Mouse (Mus musculus) intestine, postnatal 0 days (tissue): ENCODE results near the gene Rin1. TPM values are rescaled to one million over a fixed set of nuclear protein-coding genes. Genes with fewer than 3 reads are reported as not detected.

Source experiments
- ATAC-seq: fragments of 200-750 bp; cut with Nextera tagmentation; 2 replicates; pipeline ENCODE4 v1.8.0; 2017; ENCODE audit warnings: mild to moderate bottlenecking, moderate TSS enrichment, moderate library complexity
- H3K27ac ChIP-seq: fragments of 300-500 bp; sonication (generic); 2 replicates; pipeline ENCODE4 v1.5.1; 2014; ENCODE audit warnings: mild to moderate bottlenecking, low read depth, low read length, moderate library complexity
- H3K27me3 ChIP-seq: fragments of 300-500 bp; sonication (generic); replicated peaks from 2 replicates; pipeline ENCODE4 v1.6.1; 2014; ENCODE audit warnings: low read length, mixed read lengths; ENCODE audit not compliant: control insufficient read depth, insufficient read depth
- H3K36me3 ChIP-seq: fragments of 300-500 bp; sonication (generic); 2 replicates; pipeline ENCODE4 v1.6.1; 2014; ENCODE audit warnings: mild to moderate bottlenecking, moderate library complexity; ENCODE audit not compliant: control insufficient read depth, insufficient read depth
- H3K4me1 ChIP-seq: fragments of 300-500 bp; sonication (generic); replicated peaks from 2 replicates; pipeline ENCODE4 v1.6.1; 2014; ENCODE audit warnings: antibody characterized with exemption, low read length, mixed read lengths; ENCODE audit not compliant: control insufficient read depth, insufficient read depth
- H3K4me2 ChIP-seq: fragments of 300-500 bp; sonication (generic); replicated peaks from 2 replicates; pipeline ENCODE4 v1.6.1; 2014; ENCODE audit warnings: low read depth, mild to moderate bottlenecking, moderate library complexity
- H3K4me3 ChIP-seq: fragments of 300-500 bp; sonication (generic); 2 replicates; pipeline ENCODE4 v1.5.1; 2014; ENCODE audit warnings: low read depth, low read length
- H3K9ac ChIP-seq: fragments of 300-500 bp; sonication (generic); 2 replicates; pipeline ENCODE4 v1.6.1; 2014; ENCODE audit warnings: mild to moderate bottlenecking, low read depth, low read length
- H3K9me3 ChIP-seq: fragments of 300-500 bp; sonication (generic); 2 replicates; pipeline ENCODE4 v1.6.1; 2016; ENCODE audit warnings: mixed run types; ENCODE audit not compliant: control insufficient read depth
- CTCF ChIP-seq: sonication (generic); IDR thresholded peaks from 2 replicates; pipeline ENCODE4 v1.5.1; 2016; ENCODE audit warnings: low read depth, mild to moderate bottlenecking, control low read depth, antibody characterized with exemption, moderate library complexity
- WGBS: fragments of 180-500 bp; shearing (Covaris S2); extraction: QIAGEN DNeasy Blood & Tissue Kit; methylation state at CpG from one replicate; pipeline ENCODE4 v1.1.7; 2014; 5-methylcytosine and 5-hydroxymethylcytosine counted together
- polyA plus RNA-seq: library from polyadenylated mRNA; unstranded; fragments of >200 nt; fragmentation: Nextera tagmentation; extraction: Ambion mirVana; gene quantifications from 2 replicates; pipeline ENCODE4 v1.2.1, GENCODE M21; 2015

Gene Rin1
- polyA plus RNA-seq, 1 experiment from 2014 or later, result 0.77 TPM

- no peaks in the 10 kb centered on the region for H3K9me3 ChIP-seq
- H3K27ac ChIP-seq, result no peak overlapping the region
- peaks cover 27% of the 10 kb centered on the region for H3K36me3 ChIP-seq
- TF ChIP-seq CTCF, result no peak
- no peak overlapping the region for H3K9ac ChIP-seq
- no peaks in the 10 kb centered on the region for H3K27me3 ChIP-seq
- 0 out of 2 replicates have a peak overlapping the region, but pooled peaks have one; percentile 34 for H3K4me3 ChIP-seq
- no peaks in the 10 kb centered on the region for H3K4me1 ChIP-seq
- no peak for ATAC-seq
- 67% methylated on average over 3 of the region's 3 CpGs for WGBS
- peak overlapping the region; percentile 60 for H3K4me2 ChIP-seq
Measured at GRCm38 (mm10) chr19:5051515-5051914, 1.2 kb downstream of the Rin1 start.

- no peak overlapping the region for H3K27ac ChIP-seq
- H3K27me3 ChIP-seq, result no peaks in the 10 kb centered on the region
- no peak for TF ChIP-seq CTCF
- H3K4me1 ChIP-seq, result no peaks in the 10 kb centered on the region
- WGBS, result 57% methylated on average over 24 of the region's 25 CpGs
- no peak overlapping the region for H3K9ac ChIP-seq
- no peak overlapping the region for H3K4me3 ChIP-seq
- no peaks in the 10 kb centered on the region for H3K9me3 ChIP-seq
- peaks cover 20% of the 10 kb centered on the region for H3K36me3 ChIP-seq
- no peak for ATAC-seq
- H3K4me2 ChIP-seq, result no peak overlapping the region
Measured at GRCm38 (mm10) chr19:5052166-5052822, 2.0 kb downstream of the Rin1 start.

GRCm38 (mm10) chr19:5052853-5053252, 2.6 kb downstream of the Rin1 start:
- Histone ChIP-seq H3K27ac (no peak overlapping the region), H3K36me3 (peaks cover 14% of the 10 kb centered on the region), H3K9ac (no peak overlapping the region), H3K4me3 (no peak overlapping the region), H3K4me1 (no peaks in the 10 kb centered on the region), H3K9me3 (no peaks in the 10 kb centered on the region), H3K27me3 (no peaks in the 10 kb centered on the region), H3K4me2 (no peak overlapping the region)
- no peak for TF ChIP-seq CTCF
- ATAC-seq, result no peak
- WGBS, result 80% methylated on average over 17 of the region's 17 CpGs

- no peak overlapping the region for H3K27ac ChIP-seq
- H3K4me2 ChIP-seq, result no peak overlapping the region
- 22% methylated on average over 9 of the region's 9 CpGs for WGBS
- peak; percentile 88 for TF ChIP-seq CTCF
- H3K4me1 ChIP-seq, result no peaks in the 10 kb centered on the region
- H3K4me3 ChIP-seq, result no peak overlapping the region
- H3K27me3 ChIP-seq, result no peaks in the 10 kb centered on the region
- H3K36me3 ChIP-seq, result peaks cover 5% of the 10 kb centered on the region
- H3K9ac ChIP-seq, result no peak overlapping the region; the same call in 1 of the 2 replicates
- no peaks in the 10 kb centered on the region for H3K9me3 ChIP-seq
- peak; percentile 34 for ATAC-seq
Measured at GRCm38 (mm10) chr19:5053909-5054308, 3.6 kb downstream of the Rin1 start.

- Histone ChIP-seq H3K27ac (no peak overlapping the region), H3K27me3 (no peaks in the 10 kb centered on the region), H3K9ac (no peak overlapping the region), H3K4me3 (no peak overlapping the region), H3K36me3 (no peaks in the 10 kb centered on the region), H3K9me3 (no peaks in the 10 kb centered on the region), H3K4me1 (no peaks in the 10 kb centered on the region), H3K4me2 (no peak overlapping the region)
- WGBS, result 16% methylated on average over 6 of the region's 6 CpGs
- ATAC-seq, result no peak
- TF ChIP-seq CTCF, result peak; percentile 80
Measured at GRCm38 (mm10) chr19:5056251-5056650, 6.0 kb downstream of the Rin1 start.

- H3K9ac ChIP-seq, result no peak overlapping the region
- no peaks in the 10 kb centered on the region; the same call in 1 of the 2 replicates for H3K27me3 ChIP-seq
- H3K4me2 ChIP-seq, result no peak overlapping the region; the same call in 1 of the 2 replicates
- no peak for ATAC-seq
- H3K36me3 ChIP-seq, result no peaks in the 10 kb centered on the region
- H3K27ac ChIP-seq, result no peak overlapping the region
- no peaks in the 10 kb centered on the region for H3K4me1 ChIP-seq
- TF ChIP-seq CTCF, result no peak
- WGBS, result 26% methylated on average over 16 of the region's 16 CpGs
- H3K9me3 ChIP-seq, result no peaks in the 10 kb centered on the region
- H3K4me3 ChIP-seq, result no peak overlapping the region
Measured at GRCm38 (mm10) chr19:5057876-5058775, 7.8 kb downstream of the Rin1 start.
